Mouse (Mus musculus) embryonic facial prominence, embryonic 14.5 days (tissue): ENCODE measurements around the gene Smu1. TPM values are rescaled to one million over a fixed set of nuclear protein-coding genes. Genes with fewer than 3 reads are reported as not detected.

Source experiments
- ATAC-seq: fragments of 200-750 bp; cut with Nextera tagmentation; 2 replicates; pipeline ENCODE4 v1.8.0; 2017; ENCODE audit warnings: low read depth, moderate number of reproducible peaks, moderate TSS enrichment
- DNase-seq: peaks from one replicate; pipeline ENCODE4 v3.0.0-alpha.2; 2015; ENCODE audit warnings: low spot score
- H3K27ac ChIP-seq: fragments of 300-500 bp; sonication (generic); replicated peaks from 2 replicates; pipeline ENCODE4 v1.5.1; 2014; ENCODE audit warnings: low read depth, mild to moderate bottlenecking, low read length, moderate library complexity
- H3K27me3 ChIP-seq: fragments of 300-500 bp; sonication (generic); replicated peaks from 2 replicates; pipeline ENCODE4 v1.6.1; 2014; ENCODE audit warnings: low read length; ENCODE audit not compliant: control insufficient read depth, insufficient read depth
- H3K36me3 ChIP-seq: fragments of 300-500 bp; sonication (generic); 2 replicates; pipeline ENCODE4 v1.6.1; 2014; ENCODE audit warnings: low read length, mixed read lengths; ENCODE audit not compliant: control insufficient read depth, insufficient read depth
- H3K4me1 ChIP-seq: fragments of 300-500 bp; sonication (generic); 2 replicates; pipeline ENCODE4 v1.6.1; 2014; ENCODE audit warnings: antibody characterized with exemption, low read length; ENCODE audit not compliant: control insufficient read depth, insufficient read depth
- H3K4me2 ChIP-seq: fragments of 300-500 bp; sonication (generic); 2 replicates; pipeline ENCODE4 v1.6.1; 2014; ENCODE audit warnings: low read depth, mild to moderate bottlenecking, low read length, moderate library complexity, mixed read lengths
- H3K4me3 ChIP-seq: fragments of 300-500 bp; sonication (generic); 2 replicates; pipeline ENCODE4 v1.5.1; 2014; ENCODE audit warnings: low read depth, mild to moderate bottlenecking, low read length
- H3K9ac ChIP-seq: fragments of 300-500 bp; sonication (generic); 2 replicates; pipeline ENCODE4 v1.6.1; 2014; ENCODE audit warnings: low read depth, mild to moderate bottlenecking, low read length, moderate library complexity, mixed read lengths
- H3K9me3 ChIP-seq: fragments of 300-500 bp; sonication (generic); 2 replicates; pipeline ENCODE4 v1.6.1; 2016; ENCODE audit warnings: low read length; ENCODE audit not compliant: control insufficient read depth
- WGBS: fragments of 180-500 bp; shearing (Covaris S2); extraction: QIAGEN DNeasy Blood & Tissue Kit; methylation state at CpG from one replicate; pipeline ENCODE4 v1.1.7; 2014; 5-methylcytosine and 5-hydroxymethylcytosine counted together
- polyA plus RNA-seq: library from polyadenylated mRNA; unstranded; fragments of >200 nt; fragmentation: Nextera tagmentation; extraction: Ambion mirVana; gene quantifications from 2 replicates; pipeline ENCODE4 v1.2.1, GENCODE M21; 2014

The Smu1 gene
- polyA plus RNA-seq, 1 experiment from 2014 or later = 126 TPM

DNA sequence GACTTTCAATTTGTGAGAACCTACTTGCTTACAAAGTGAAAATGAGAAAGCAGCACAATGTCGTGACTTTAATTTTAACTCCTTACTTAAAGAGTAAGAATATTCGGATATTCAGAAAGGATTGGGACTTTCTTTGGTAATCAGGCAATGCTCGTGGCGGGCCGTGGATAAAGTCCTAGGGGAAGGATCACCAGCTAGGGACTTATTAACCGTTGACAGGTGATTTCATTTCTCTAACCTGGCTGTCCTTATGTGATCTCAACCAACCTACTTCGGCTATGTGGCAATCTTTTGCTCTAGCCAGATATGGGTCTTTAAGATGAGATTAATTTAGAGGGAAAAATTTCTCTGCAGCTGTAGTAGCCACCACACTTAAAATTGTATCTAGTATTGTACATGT is 32.6 kb downstream of the Smu1 start:
- Histone ChIP-seq H3K9ac (no peak overlapping the region), H3K4me1 (peaks cover 31% of the 10 kb centered on the region), H3K36me3 (peaks cover 66% of the 10 kb centered on the region), H3K27me3 (no peaks in the 10 kb centered on the region), H3K27ac (no peak overlapping the region), H3K4me2 (peak overlapping the region; percentile 87), H3K4me3 (peak overlapping the region; percentile 92; the same call in 1 of the 2 replicates), H3K9me3 (no peaks in the 10 kb centered on the region)
- DNase-seq (no peak), ATAC-seq (no peak)
- WGBS = 76% methylated on average over 7 of the region's 7 CpGs

- WGBS = under 1% methylated on average over 25 of the region's 62 CpGs
- H3K9ac ChIP-seq = peak overlapping the region; percentile 99
- peak overlapping the region; percentile 87 for H3K4me2 ChIP-seq
- peak overlapping the region; percentile 92 for H3K4me3 ChIP-seq
- no peaks in the 10 kb centered on the region for H3K27me3 ChIP-seq
- peak; percentile 91 for ATAC-seq
- DNase-seq = peak; percentile 90
- no peaks in the 10 kb centered on the region for H3K9me3 ChIP-seq
- peaks cover 45% of the 10 kb centered on the region for H3K36me3 ChIP-seq
- H3K27ac ChIP-seq = peak overlapping the region; percentile 100
- H3K4me1 ChIP-seq = peaks cover 31% of the 10 kb centered on the region
Measured at GRCm38 (mm10) chr4:40722687-40723460, 34.8 kb downstream of the Smu1 start.

- Histone ChIP-seq H3K9me3 (no peaks in the 10 kb centered on the region), H3K4me1 (peaks cover 31% of the 10 kb centered on the region), H3K4me2 (peak within 1 kb of the TSS; percentile 87), H3K27ac (peak within 1 kb of the TSS; percentile 100), H3K27me3 (no peaks in the 10 kb centered on the region), H3K36me3 (peaks cover 38% of the 10 kb centered on the region), H3K9ac (peak within 1 kb of the TSS; percentile 99), H3K4me3 (peak within 1 kb of the TSS; percentile 92)
- DNase-seq (peak; percentile 97), ATAC-seq (peak; percentile 93)
- WGBS = under 1% methylated on average over 44 of the region's 54 CpGs
Measured at GRCm38 (mm10) chr4:40722011-40722666, 35.6 kb downstream of the Smu1 start, which contains the start of gene Dnaja1. Gene Dnaja1, plus strand, starts transcription at chr4:40722150.

DNA sequence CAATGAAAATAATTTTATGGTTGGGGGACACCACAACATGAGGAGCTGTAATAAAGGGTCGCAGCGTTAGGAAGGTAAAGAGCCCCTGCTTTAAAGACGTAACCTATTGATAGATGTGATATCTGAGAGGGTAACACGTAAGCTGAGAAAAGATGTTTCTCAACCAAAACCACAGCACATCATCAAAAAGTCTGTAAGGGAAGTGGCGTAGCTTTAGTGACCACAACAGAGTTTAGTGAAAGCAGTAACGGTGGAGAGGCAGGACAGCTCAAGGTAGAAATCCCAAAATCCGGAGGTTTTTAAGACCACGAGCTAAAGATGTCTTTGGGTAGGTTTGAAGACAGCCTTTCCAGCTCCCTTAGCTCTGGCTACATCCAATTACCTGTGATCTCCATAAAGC is 36.8 kb downstream of the Smu1 start:
- WGBS = 93% methylated on average over 8 of the region's 8 CpGs
- peak overlapping the region; percentile 87 for H3K4me2 ChIP-seq
- no peak overlapping the region for H3K4me3 ChIP-seq

DNA sequence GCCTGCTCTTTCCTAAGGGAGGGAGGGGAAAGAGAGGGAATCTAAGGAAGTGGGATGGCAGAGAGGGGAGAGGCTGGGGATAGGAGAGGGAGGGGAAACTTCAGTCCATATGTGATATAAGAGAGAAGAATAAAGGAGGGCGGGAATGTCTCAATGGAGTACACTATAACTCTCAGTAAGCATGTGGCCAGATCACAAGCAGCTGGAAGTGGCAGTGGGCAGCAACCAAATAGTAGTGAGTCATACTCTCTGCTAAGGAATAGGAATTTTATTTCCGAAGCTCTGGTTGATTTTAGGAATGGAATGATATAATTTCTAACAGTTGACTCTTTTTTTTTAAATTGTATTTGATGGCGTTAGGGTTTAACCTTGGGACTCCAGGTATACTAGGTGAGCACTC is 40.6 kb downstream of the Smu1 start:
- Histone ChIP-seq H3K36me3 (no peaks in the 10 kb centered on the region), H3K27me3 (no peaks in the 10 kb centered on the region), H3K4me2 (no peak overlapping the region), H3K27ac (no peak overlapping the region), H3K4me1 (peaks cover 12% of the 10 kb centered on the region), H3K4me3 (no peak overlapping the region), H3K9me3 (no peaks in the 10 kb centered on the region), H3K9ac (no peak overlapping the region)
- 82% methylated on average over 3 of the region's 3 CpGs for WGBS
- ATAC-seq (no peak), DNase-seq (no peak)

More for the DNA sequence above, 36.8 kb downstream of the Smu1 start:
- DNase-seq (no peak), ATAC-seq (no peak)
- peaks cover 26% of the 10 kb centered on the region for H3K36me3 ChIP-seq
- no peaks in the 10 kb centered on the region for H3K9me3 ChIP-seq
- H3K27me3 ChIP-seq = no peaks in the 10 kb centered on the region
- H3K27ac ChIP-seq = peak overlapping the region; percentile 100
- peaks cover 31% of the 10 kb centered on the region for H3K4me1 ChIP-seq
- peak overlapping the region; percentile 99; the same call in 1 of the 2 replicates for H3K9ac ChIP-seq

DNA sequence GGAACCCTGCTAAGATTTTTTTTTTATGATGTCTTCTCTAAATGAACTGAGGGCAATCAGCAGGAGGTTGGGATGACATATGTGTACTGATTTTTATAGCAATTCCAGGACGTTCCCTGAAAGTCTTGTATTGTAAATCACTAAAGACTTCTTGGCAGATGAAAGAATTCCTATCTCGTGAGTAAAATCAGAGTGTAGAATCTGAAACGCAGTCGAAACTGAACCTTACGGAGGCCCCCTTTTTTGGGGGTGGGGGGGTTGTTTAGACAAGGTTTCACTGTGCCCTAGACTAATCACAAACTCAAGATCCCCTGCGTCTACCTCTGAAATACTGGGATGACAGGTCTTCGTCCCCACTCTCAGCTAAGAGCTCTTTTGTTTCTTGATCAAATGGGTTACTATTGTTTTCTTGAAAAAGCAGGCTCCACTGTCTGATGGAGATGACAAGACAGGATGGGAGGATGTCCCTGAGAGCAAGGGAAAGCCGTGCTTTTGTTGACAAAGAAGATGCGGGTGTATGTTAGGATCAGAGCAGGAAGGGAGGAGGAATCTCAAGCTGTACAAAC is 53.9 kb downstream of the Smu1 start:
- 27% methylated on average over 9 of the region's 9 CpGs for WGBS

DNA sequence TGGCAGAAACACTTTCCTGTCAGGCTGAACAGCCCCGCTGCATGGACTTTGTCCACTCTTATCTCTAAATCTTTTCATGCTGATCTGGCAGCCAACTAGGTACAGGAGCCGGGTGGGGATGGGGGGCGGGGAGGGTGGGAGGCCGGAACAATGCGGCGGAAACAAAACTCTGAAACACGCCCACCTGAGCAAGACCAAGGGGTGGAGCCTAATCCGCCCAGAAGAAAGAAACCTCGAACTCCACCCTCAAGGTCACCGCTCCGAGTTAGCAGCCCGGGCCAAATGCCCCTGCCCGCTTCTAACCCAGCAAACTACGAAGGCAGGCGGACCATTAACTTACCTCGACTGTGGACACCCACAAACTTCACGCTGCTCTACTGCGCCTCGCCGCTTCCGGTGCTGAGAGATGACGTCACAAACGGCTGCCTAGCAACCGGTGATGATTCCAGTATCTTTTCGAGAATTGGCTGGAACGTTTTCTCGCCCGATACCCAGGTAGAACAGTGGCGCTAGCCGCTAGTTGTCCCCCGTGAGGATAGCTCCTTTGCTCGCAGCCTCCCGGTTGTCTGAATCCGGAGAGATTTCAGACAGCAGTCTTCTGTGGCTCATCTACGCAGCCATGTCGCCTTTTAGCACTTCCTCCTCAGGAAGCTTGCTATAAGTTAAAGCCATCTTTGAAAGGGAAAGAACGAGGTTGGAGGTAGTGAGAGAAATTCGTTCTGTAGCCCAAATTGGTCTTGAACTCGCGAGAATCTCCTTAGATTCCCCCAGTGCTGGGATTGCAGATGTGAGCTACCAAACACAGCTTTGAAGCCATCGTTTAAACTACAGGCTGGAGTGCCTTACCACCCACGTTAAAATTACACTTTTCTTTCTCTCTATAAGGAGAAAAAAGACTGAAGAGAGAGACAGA is 54.7 kb downstream of the Smu1 start, which contains the start of gene Aptx:
Gene Aptx (minus strand): TSS at position 398 of the 913 bp plus-strand sequence.
- DNase-seq (peak; percentile 97), ATAC-seq (peak; percentile 93)
- Histone ChIP-seq H3K4me3 (peak within 1 kb of the TSS; percentile 59), H3K9ac (peak within 1 kb of the TSS; percentile 73), H3K27ac (peak within 1 kb of the TSS; percentile 96), H3K27me3 (no peaks in the 10 kb centered on the region), H3K4me1 (peaks cover 13% of the 10 kb centered on the region), H3K4me2 (peak within 1 kb of the TSS; percentile 82), H3K36me3 (no peaks in the 10 kb centered on the region), H3K9me3 (no peaks in the 10 kb centered on the region)
- WGBS = under 1% methylated on average over 39 of the region's 42 CpGs

More for the DNA sequence above, 53.9 kb downstream of the Smu1 start:
- Histone ChIP-seq H3K27ac (peak overlapping the region; percentile 96), H3K9ac (peak overlapping the region; percentile 73), H3K27me3 (no peaks in the 10 kb centered on the region), H3K4me3 (peak overlapping the region; percentile 59), H3K36me3 (no peaks in the 10 kb centered on the region), H3K4me1 (peaks cover 13% of the 10 kb centered on the region), H3K9me3 (no peaks in the 10 kb centered on the region), H3K4me2 (peak overlapping the region; percentile 64)
- ATAC-seq = no peak
- peak; percentile 41 for DNase-seq

GRCm38 (mm10) chr4:40701796-40702195 is 55.9 kb downstream of the Smu1 start:
- H3K27ac ChIP-seq = no peak overlapping the region
- DNase-seq (no peak), ATAC-seq (no peak)
- H3K4me2 ChIP-seq = peak overlapping the region; percentile 82
- H3K9me3 ChIP-seq = no peaks in the 10 kb centered on the region
- H3K4me1 ChIP-seq = peaks cover 13% of the 10 kb centered on the region
- H3K9ac ChIP-seq = 0 out of 2 replicates have a peak overlapping the region, but pooled peaks have one; percentile 73
- no peaks in the 10 kb centered on the region for H3K27me3 ChIP-seq
- peak overlapping the region; percentile 59 for H3K4me3 ChIP-seq
- H3K36me3 ChIP-seq = 0 out of 2 replicates have a peak, but pooled peaks cover 3% of the 10 kb centered on the region
- 95% methylated on average over 3 of the region's 3 CpGs for WGBS
